23 mouse cellular contexts compared by ENCODE assay signal in the genomic region with DNA sequence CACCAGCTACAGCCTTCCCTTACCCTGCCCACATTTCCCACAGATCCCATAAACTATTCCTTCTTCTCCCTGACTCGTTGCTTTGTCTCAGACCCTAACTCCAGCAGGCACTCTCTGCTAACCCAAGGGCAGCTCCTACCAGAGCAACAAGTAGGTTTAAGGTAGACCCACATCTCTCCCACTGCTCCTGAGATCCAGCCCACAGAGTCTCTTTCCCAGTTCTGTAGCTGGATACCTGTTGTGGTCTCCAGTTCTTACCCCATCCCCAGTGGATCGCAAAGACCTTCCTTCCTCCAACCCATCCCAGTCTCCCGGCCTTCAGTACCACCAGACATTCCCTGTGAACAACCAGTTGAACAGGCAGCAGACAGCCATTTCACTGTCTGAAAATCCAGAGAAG. TPM values are rescaled to one million over a fixed set of nuclear protein-coding genes. Genes with fewer than 3 reads are reported as not detected.
A peak's percentile ranks its signal among the peaks of the same experiment; 100 is the strongest.
DNase-seq lines count a peak whose midpoint lies in the region; ATAC-seq and TF ChIP-seq lines count a peak whose summit lies in the region.
"Had no signal": no experiment of that assay in that cellular context is flagged by ENCODE, and none has a peak within 500 bp of the region (broad histone marks: within the 10 kb centered on the region; RNA-seq: fewer than 3 reads in every experiment).

No protein-coding gene starts in this region.

- no peak for TF ChIP-seq POLR2A in MEL (IDR thresholded peaks at IDR 0.05; ENCODE audit: control insufficient read depth in 1 of 2, insufficient read depth in 1 of 2, low read depth in 1 of 2, low read length in 2 of 2, poor library complexity in 1 of 2)

- WGBS in heart, embryonic 10.5 days, result 65% methylated on average over 3 of the region's 3 CpGs
- WGBS in limb, embryonic 10.5 days, result 70% methylated on average over 3 of the region's 3 CpGs
- 91% methylated on average over 3 of the region's 3 CpGs for WGBS in midbrain, postnatal 0 days

- no peak for TF ChIP-seq RAD21 in MEL (IDR thresholded peaks at IDR 0.05; ENCODE audit: low read depth, low read length)

- intact Hi-C loops in heart, postnatal 14 days (cut with DNase I), result no loop called here

- H3K79me2 ChIP-seq in MEL (ENCODE audit: control insufficient read depth, insufficient read depth, low read length, poor library complexity), result no peaks in the 10 kb centered on the region

- H3K4me1 ChIP-seq in heart, embryonic 10.5 days, result 0 out of 2 replicates have a peak, but pooled peaks cover 5% of the 10 kb centered on the region
- peaks cover 28 to 32% of the 10 kb centered on the region in 2 experiments for H3K4me1 ChIP-seq in MEL (ENCODE audit: control insufficient read depth in 1 of 2, insufficient read depth in 2 of 2, low read length in 2 of 2)
- H3K4me1 ChIP-seq in limb, embryonic 10.5 days, result peaks cover 5% of the 10 kb centered on the region
- H3K4me1 ChIP-seq in midbrain, postnatal 0 days (ENCODE audit: insufficient read depth, low read length), result no peaks in the 10 kb centered on the region
- H3K4me1 ChIP-seq: embryonic facial prominence, embryonic 15.5 days; forebrain, embryonic 10.5 days; forebrain, embryonic 12.5 days had no signal

- no peak overlapping the region for H3K27ac ChIP-seq in heart, embryonic 10.5 days
- H3K27ac ChIP-seq in MEL (ENCODE audit: control insufficient read depth, low read depth, low read length), result peak overlapping the region; percentile 65
- no peak overlapping the region for H3K27ac ChIP-seq in limb, embryonic 10.5 days
- H3K27ac ChIP-seq in midbrain, postnatal 0 days (ENCODE audit: low read depth, low read length), result no peak overlapping the region
- H3K27ac ChIP-seq: embryonic facial prominence, embryonic 13.5 days; embryonic facial prominence, embryonic 15.5 days; forebrain, embryonic 10.5 days; forebrain, embryonic 12.5 days had no signal

- no peaks in the 10 kb centered on the region for H3K36me3 ChIP-seq in heart, embryonic 10.5 days
- peaks cover 0 to 24% of the 10 kb centered on the region in 2 experiments; a peak in 2 of 4 replicates for H3K36me3 ChIP-seq in MEL (ENCODE audit: control insufficient read depth in 1 of 2, insufficient read depth in 2 of 2, low read length in 2 of 2)
- no peaks in the 10 kb centered on the region for H3K36me3 ChIP-seq in limb, embryonic 10.5 days
- H3K36me3 ChIP-seq in midbrain, postnatal 0 days (ENCODE audit: insufficient read depth, low read length), result no peaks in the 10 kb centered on the region
- H3K36me3 ChIP-seq: embryonic facial prominence, embryonic 13.5 days; embryonic facial prominence, embryonic 15.5 days; forebrain, embryonic 10.5 days; forebrain, embryonic 12.5 days had no signal

- ATAC-seq in midbrain, postnatal 0 days (ENCODE audit: low FRiP score), result no peak
- ATAC-seq: forebrain, embryonic 14.5 days; forebrain, embryonic 16.5 days had no signal

- H3K9ac ChIP-seq in MEL (ENCODE audit: control insufficient read depth, low read depth, low read length, poor library complexity, severe bottlenecking), result no peak overlapping the region
- H3K9ac ChIP-seq in midbrain, postnatal 0 days (replicated peaks; ENCODE audit: low read length, poor library complexity, severe bottlenecking), result no peak overlapping the region
- H3K9ac ChIP-seq: embryonic facial prominence, embryonic 13.5 days; embryonic facial prominence, embryonic 15.5 days; forebrain, embryonic 12.5 days had no signal

- peak; percentile 52 for DNase-seq in heart, embryonic 10.5 days (ENCODE audit: low spot score)
- DNase-seq in heart, postnatal 14 days, result no peak
- no peak for DNase-seq in MEL (ENCODE audit: low read depth, low spot score)
- peak; percentile 26 for DNase-seq in limb, embryonic 10.5 days (ENCODE audit: low spot score)
- no peak for DNase-seq in midbrain, postnatal 0 days (ENCODE audit: low spot score)
- DNase-seq: adrenal gland, adult 2 months; adrenal gland, postnatal 10 days; adrenal gland, postnatal 25 days; cerebellum, adult 11 months; cerebellum, adult 18-20 months; cerebellum, adult 8-10 months; cerebellum, adult 9-11 months; cerebellum, postnatal 14 days; cerebellum, postnatal 36 days; embryo, embryonic 11 days had no signal

- no peaks in the 10 kb centered on the region for H3K27me3 ChIP-seq in heart, embryonic 10.5 days (ENCODE audit: insufficient read depth, poor library complexity, severe bottlenecking)
- no peaks in the 10 kb centered on the region for H3K27me3 ChIP-seq in MEL (ENCODE audit: control insufficient read depth in 1 of 2, insufficient read depth in 2 of 2, low read length in 2 of 2)
- no peaks in the 10 kb centered on the region for H3K27me3 ChIP-seq in limb, embryonic 10.5 days (ENCODE audit: low read depth, poor library complexity, severe bottlenecking)
- no peaks in the 10 kb centered on the region for H3K27me3 ChIP-seq in midbrain, postnatal 0 days (ENCODE audit: insufficient read depth, low read length)
- H3K27me3 ChIP-seq: embryonic facial prominence, embryonic 13.5 days; embryonic facial prominence, embryonic 15.5 days; forebrain, embryonic 12.5 days had no signal

- TF ChIP-seq CTCF in MEL (IDR thresholded peaks at IDR 0.05 in 2 of 3, conservative IDR thresholded peaks at IDR 0.05 in 1 of 3; ENCODE audit: control insufficient read depth in 1 of 3, insufficient read depth in 1 of 3, low read depth in 2 of 3, low read length in 3 of 3, poor library complexity in 1 of 3, severe bottlenecking in 1 of 3), result no peak
- TF ChIP-seq CTCF in midbrain, postnatal 0 days (IDR thresholded peaks at IDR 0.05), result no peak

- no peak overlapping the region for H3K4me3 ChIP-seq in heart, embryonic 10.5 days
- peak overlapping the region in 1 of 2 experiments; percentile 64; a peak in 1 of 4 replicates for H3K4me3 ChIP-seq in MEL (ENCODE audit: control insufficient read depth in 1 of 2, insufficient read depth in 1 of 2, low read depth in 2 of 2, low read length in 2 of 2)
- no peak overlapping the region for H3K4me3 ChIP-seq in limb, embryonic 10.5 days
- H3K4me3 ChIP-seq in midbrain, postnatal 0 days (ENCODE audit: low read depth, low read length), result no peak overlapping the region
- H3K4me3 ChIP-seq: embryonic facial prominence, embryonic 13.5 days; embryonic facial prominence, embryonic 15.5 days; erythroblast, embryonic 14.5 days; forebrain, embryonic 10.5 days; forebrain, embryonic 12.5 days had no signal

- no peaks in the 10 kb centered on the region for H3K9me3 ChIP-seq in heart, embryonic 10.5 days
- no peaks in the 10 kb centered on the region for H3K9me3 ChIP-seq in MEL (replicated peaks; ENCODE audit: insufficient read depth, low read length)
- no peaks in the 10 kb centered on the region for H3K9me3 ChIP-seq in limb, embryonic 10.5 days (replicated peaks)
- no peaks in the 10 kb centered on the region for H3K9me3 ChIP-seq in midbrain, postnatal 0 days (ENCODE audit: low read length)
- H3K9me3 ChIP-seq: embryonic facial prominence, embryonic 13.5 days; embryonic facial prominence, embryonic 15.5 days; forebrain, embryonic 12.5 days had no signal

- no peak overlapping the region for H3K4me2 ChIP-seq in midbrain, postnatal 0 days (ENCODE audit: low read depth, low read length, poor library complexity, severe bottlenecking)
- H3K4me2 ChIP-seq: embryonic facial prominence, embryonic 13.5 days; embryonic facial prominence, embryonic 15.5 days; forebrain, embryonic 12.5 days had no signal

- no peak for TF ChIP-seq EP300 in MEL (IDR thresholded peaks at IDR 0.05; ENCODE audit: low read depth in 1 of 2, low read length in 2 of 2)

TF ChIP-seq in MEL, 35 proteins besides CTCF, POLR2A, EP300 and RAD21:
- TF ChIP-seq GABPA (IDR thresholded peaks at IDR 0.05; ENCODE audit: low read depth, low read length) (no peak), MEF2A (IDR thresholded peaks at IDR 0.05; ENCODE audit: extremely low read depth, insufficient replicate concordance, low read depth, low read length, poor library complexity, severe bottlenecking) (no peak), HCFC1 (IDR thresholded peaks at IDR 0.05; ENCODE audit: low read depth, low read length) (no peak), POLR2AphosphoS2 (IDR thresholded peaks at IDR 0.05; ENCODE audit: low read length) (no peak), ZNF384 (IDR thresholded peaks at IDR 0.05; ENCODE audit: low read depth, low read length) (no peak)

RNA-seq across cellular contexts. Expression of gene Aff3, which starts 7.0 kb away (rescaled TPM):
- polyA plus RNA-seq in heart, embryonic 10.5 days (2016; fragmentation: Nextera tagmentation; extraction: Ambion mirVana), result 5.3 and 6.9 TPM in 2 replicates
- total RNA-seq in heart, postnatal 14 days (2021), result 1 to 10 TPM; 4.4 to 5.8 TPM
- total RNA-seq in MEL (2012; rRNA removed), result 25.4 TPM in 2 replicates
- polyA plus RNA-seq in MEL (2012; ENCODE audit: insufficient read depth in 1 of 2, insufficient read length in 2 of 2, low read depth in 1 of 2, low replicate concordance in 2 of 2, missing spikeins in 1 of 2), result 10 to 100 TPM; 18.5 to 41.1 TPM
- 33.9 and 38.8 TPM in 2 replicates for polyA plus RNA-seq in limb, embryonic 10.5 days (2016; fragmentation: Nextera tagmentation; extraction: Ambion mirVana)
- total RNA-seq in midbrain, postnatal 0 days (2014; rRNA removed), result 61.2 and 65.0 TPM in 2 replicates
- polyA plus RNA-seq in midbrain, postnatal 0 days (2015; fragmentation: Nextera tagmentation; extraction: Ambion mirVana), result 16.5 and 20.6 TPM in 2 replicates
- polyA plus RNA-seq: C2C12 had no signal

Comparison
In these comparisons a context has a peak if more than half of its experiments do, and no peak if none do; other contexts are left out.
1. DNase-seq: peak in heart, embryonic 10.5 days (single experiment) and limb, embryonic 10.5 days (single experiment); none in heart, postnatal 14 days (0 of 2), MEL (single experiment) and midbrain, postnatal 0 days (single experiment).